Mouse (Mus musculus): ENCODE measurements around the gene Gm21992. TPM values are rescaled to one million over a fixed set of nuclear protein-coding genes. Genes with fewer than 3 reads are reported as not detected.

Gene Gm21992
- polyA plus RNA-seq, 2 experiments, result 9.5 to 10.7 TPM

DNA sequence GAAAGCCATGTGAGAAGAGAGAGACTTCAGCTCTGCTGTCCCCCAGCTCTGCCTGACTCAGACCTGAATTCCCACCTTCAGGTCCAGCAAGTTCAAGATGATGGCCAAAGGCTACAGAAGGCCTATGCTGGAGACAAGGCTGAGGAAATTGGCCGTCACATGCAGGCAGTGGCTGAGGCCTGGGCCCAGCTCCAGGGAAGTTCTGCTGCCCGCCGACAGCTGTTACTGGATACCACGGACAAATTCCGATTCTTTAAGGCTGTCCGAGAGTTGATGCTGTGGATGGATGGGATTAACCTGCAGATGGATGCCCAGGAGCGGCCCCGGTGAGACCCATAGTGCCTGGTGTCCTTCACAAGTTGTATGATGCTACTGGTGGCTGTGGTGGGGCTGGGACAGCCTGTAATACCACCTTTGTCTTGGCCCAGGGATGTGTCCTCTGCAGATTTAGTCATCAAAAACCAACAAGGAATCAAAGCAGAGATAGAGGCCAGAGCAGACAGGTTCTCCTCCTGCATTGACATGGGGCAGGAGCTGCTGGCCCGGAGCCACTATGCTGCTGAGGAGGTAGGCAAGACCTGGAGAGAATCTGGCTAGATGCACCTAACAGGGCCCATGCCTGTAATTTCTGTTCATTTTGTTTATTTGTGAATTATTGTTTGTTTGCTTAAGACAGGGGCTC is 63.6 kb downstream of the Gm21992 start:
- DNase-seq (ENCODE audit: low read depth in 3 of 3, low spot score in 3 of 3) (no peak), ATAC-seq (ENCODE audit: insufficient read depth) (no peak)
- Histone ChIP-seq H3K36me3 (replicated peaks; ENCODE audit: control insufficient read depth, insufficient read depth, low read depth) (no peaks in the 10 kb centered on the region), H3K9ac (replicated peaks) (no peak overlapping the region), H3K27ac (no peak overlapping the region), H3K4me2 (ENCODE audit: low read depth) (no peak overlapping the region), H3K9me3 (ENCODE audit: control insufficient read depth, low read length) (no peaks in the 10 kb centered on the region), H3K27me3 (ENCODE audit: control insufficient read depth, insufficient read depth, low read length) (no peaks in the 10 kb centered on the region), H3K4me1 (replicated peaks; ENCODE audit: control insufficient read depth in 2 of 2, insufficient read depth in 2 of 2, low read length in 1 of 2) (no peaks in the 10 kb centered on the region), H3K4me3 (ENCODE audit: insufficient read depth in 1 of 2, low read depth in 2 of 2, low read length in 2 of 2) (no peak overlapping the region)
- no peak for TF ChIP-seq CTCF (IDR thresholded peaks at IDR 0.05; ENCODE audit: low read depth)
- TF ChIP-seq EP300 (IDR thresholded peaks at IDR 0.05; ENCODE audit: low read depth), result no peak
- 67% methylated on average over 9 of the region's 9 CpGs for WGBS (ENCODE audit: insufficient replicate concordance)

GRCm38 (mm10) chr19:4746611-4747010 is 64.8 kb downstream of the Gm21992 start:
- no peak for TF ChIP-seq EP300 (IDR thresholded peaks at IDR 0.05; ENCODE audit: low read depth)
- no peak for TF ChIP-seq CTCF (IDR thresholded peaks at IDR 0.05; ENCODE audit: low read depth)
- no peak for DNase-seq (ENCODE audit: low read depth in 3 of 3, low spot score in 3 of 3)
- 73% methylated on average over 14 of the region's 14 CpGs for WGBS (ENCODE audit: insufficient replicate concordance)

DNA sequence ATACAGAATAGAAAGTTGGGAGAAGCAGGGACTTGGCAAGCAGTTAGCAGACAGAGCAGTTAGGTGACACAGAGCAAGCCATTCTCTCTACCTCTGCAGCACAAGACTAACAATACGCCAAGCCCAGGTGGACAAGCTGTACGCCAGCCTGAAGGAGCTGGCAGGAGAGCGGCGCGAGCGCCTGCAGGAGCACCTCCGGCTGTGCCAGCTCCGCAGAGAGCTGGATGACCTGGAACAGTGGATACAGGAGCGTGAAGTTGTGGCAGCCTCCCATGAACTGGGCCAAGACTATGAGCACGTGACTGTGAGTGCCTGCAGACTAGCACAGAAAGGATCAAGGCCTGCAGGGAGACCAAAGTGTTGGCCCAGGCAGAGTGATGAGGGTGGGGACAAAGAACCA is 65.7 kb downstream of the Gm21992 start:
- H3K27ac ChIP-seq, result no peak overlapping the region
- H3K36me3 ChIP-seq (replicated peaks; ENCODE audit: control insufficient read depth, insufficient read depth, low read depth), result no peaks in the 10 kb centered on the region
- 78% methylated on average over 10 of the region's 10 CpGs for WGBS (ENCODE audit: insufficient replicate concordance)
- no peak for ATAC-seq (ENCODE audit: insufficient read depth)
- no peak overlapping the region for H3K4me2 ChIP-seq (ENCODE audit: low read depth)
- H3K4me3 ChIP-seq (ENCODE audit: insufficient read depth in 1 of 2, low read depth in 2 of 2, low read length in 2 of 2), result no peak overlapping the region
- no peak for DNase-seq (ENCODE audit: low read depth in 3 of 3, low spot score in 3 of 3)
- no peak overlapping the region for H3K9ac ChIP-seq (replicated peaks)
- no peaks in the 10 kb centered on the region for H3K27me3 ChIP-seq (ENCODE audit: control insufficient read depth, insufficient read depth, low read length)
- no peaks in the 10 kb centered on the region for H3K4me1 ChIP-seq (replicated peaks; ENCODE audit: control insufficient read depth in 2 of 2, insufficient read depth in 2 of 2, low read length in 1 of 2)
- no peaks in the 10 kb centered on the region for H3K9me3 ChIP-seq (ENCODE audit: control insufficient read depth, low read length)
- TF ChIP-seq EP300 (IDR thresholded peaks at IDR 0.05; ENCODE audit: low read depth) (no peak), CTCF (IDR thresholded peaks at IDR 0.05; ENCODE audit: low read depth) (no peak)

More at GRCm38 (mm10) chr19:4746611-4747010, 64.8 kb downstream of the Gm21992 start:
- H3K36me3 ChIP-seq (replicated peaks; ENCODE audit: control insufficient read depth, insufficient read depth, low read depth), result no peaks in the 10 kb centered on the region
- no peaks in the 10 kb centered on the region for H3K9me3 ChIP-seq (ENCODE audit: control insufficient read depth, low read length)
- no peak overlapping the region for H3K4me3 ChIP-seq (ENCODE audit: insufficient read depth in 1 of 2, low read depth in 2 of 2, low read length in 2 of 2)
- no peak for ATAC-seq (ENCODE audit: insufficient read depth)
- no peak overlapping the region for H3K27ac ChIP-seq
- H3K4me1 ChIP-seq (replicated peaks; ENCODE audit: control insufficient read depth in 2 of 2, insufficient read depth in 2 of 2, low read length in 1 of 2), result no peaks in the 10 kb centered on the region
- H3K9ac ChIP-seq (replicated peaks), result no peak overlapping the region
- no peaks in the 10 kb centered on the region for H3K27me3 ChIP-seq (ENCODE audit: control insufficient read depth, insufficient read depth, low read length)
- H3K4me2 ChIP-seq (ENCODE audit: low read depth), result no peak overlapping the region

GRCm38 (mm10) chr19:4745057-4745456 is 66.4 kb downstream of the Gm21992 start:
- Histone ChIP-seq H3K36me3 (replicated peaks; ENCODE audit: control insufficient read depth, insufficient read depth, low read depth) (no peaks in the 10 kb centered on the region), H3K4me2 (ENCODE audit: low read depth) (no peak overlapping the region), H3K9me3 (ENCODE audit: control insufficient read depth, low read length) (no peaks in the 10 kb centered on the region), H3K27ac (no peak overlapping the region), H3K9ac (replicated peaks) (no peak overlapping the region), H3K4me1 (replicated peaks; ENCODE audit: control insufficient read depth in 2 of 2, insufficient read depth in 2 of 2, low read length in 1 of 2) (no peaks in the 10 kb centered on the region), H3K4me3 (ENCODE audit: insufficient read depth in 1 of 2, low read depth in 2 of 2, low read length in 2 of 2) (no peak overlapping the region), H3K27me3 (ENCODE audit: control insufficient read depth, insufficient read depth, low read length) (no peaks in the 10 kb centered on the region)
- TF ChIP-seq EP300 (IDR thresholded peaks at IDR 0.05; ENCODE audit: low read depth) (no peak), CTCF (IDR thresholded peaks at IDR 0.05; ENCODE audit: low read depth) (no peak)
- ATAC-seq (ENCODE audit: insufficient read depth), result no peak
- WGBS (ENCODE audit: insufficient replicate concordance), result 61% methylated on average over 9 of the region's 9 CpGs
- DNase-seq (ENCODE audit: low read depth in 3 of 3, low spot score in 3 of 3), result no peak

GRCm38 (mm10) chr19:4744026-4744425 is 67.4 kb downstream of the Gm21992 start:
- H3K36me3 ChIP-seq (replicated peaks; ENCODE audit: control insufficient read depth, insufficient read depth, low read depth), result no peaks in the 10 kb centered on the region
- no peaks in the 10 kb centered on the region for H3K9me3 ChIP-seq (ENCODE audit: control insufficient read depth, low read length)
- no peak for TF ChIP-seq EP300 (IDR thresholded peaks at IDR 0.05; ENCODE audit: low read depth)
- TF ChIP-seq CTCF (IDR thresholded peaks at IDR 0.05; ENCODE audit: low read depth), result no peak
- no peak overlapping the region for H3K4me3 ChIP-seq (ENCODE audit: insufficient read depth in 1 of 2, low read depth in 2 of 2, low read length in 2 of 2)
- H3K27me3 ChIP-seq (ENCODE audit: control insufficient read depth, insufficient read depth, low read length), result no peaks in the 10 kb centered on the region
- ATAC-seq (ENCODE audit: insufficient read depth) (no peak), DNase-seq (ENCODE audit: low read depth in 3 of 3, low spot score in 3 of 3) (no peak)
- 68% methylated on average over 14 of the region's 14 CpGs for whole genome bisulfite sequencing (ENCODE audit: insufficient replicate concordance)
- H3K4me2 ChIP-seq (ENCODE audit: low read depth), result no peak overlapping the region
- no peaks in the 10 kb centered on the region for H3K4me1 ChIP-seq (replicated peaks; ENCODE audit: control insufficient read depth in 2 of 2, insufficient read depth in 2 of 2, low read length in 1 of 2)
- no peak overlapping the region for H3K27ac ChIP-seq
- no peak overlapping the region for H3K9ac ChIP-seq (replicated peaks)
